Mouse (Mus musculus) right cerebral cortex, postnatal 14 days (tissue): ENCODE measurements at regions not wholly inside any gene's neighbourhood (a gene's known extent, or its start where the extent isn't known, plus 50 kb on each side); places are given as distances from the start of the nearest gene placed in this dataset.

Experiments
- DNase-seq: peaks from one replicate; pipeline ENCODE4 v3.0.0; 2022

DNA sequence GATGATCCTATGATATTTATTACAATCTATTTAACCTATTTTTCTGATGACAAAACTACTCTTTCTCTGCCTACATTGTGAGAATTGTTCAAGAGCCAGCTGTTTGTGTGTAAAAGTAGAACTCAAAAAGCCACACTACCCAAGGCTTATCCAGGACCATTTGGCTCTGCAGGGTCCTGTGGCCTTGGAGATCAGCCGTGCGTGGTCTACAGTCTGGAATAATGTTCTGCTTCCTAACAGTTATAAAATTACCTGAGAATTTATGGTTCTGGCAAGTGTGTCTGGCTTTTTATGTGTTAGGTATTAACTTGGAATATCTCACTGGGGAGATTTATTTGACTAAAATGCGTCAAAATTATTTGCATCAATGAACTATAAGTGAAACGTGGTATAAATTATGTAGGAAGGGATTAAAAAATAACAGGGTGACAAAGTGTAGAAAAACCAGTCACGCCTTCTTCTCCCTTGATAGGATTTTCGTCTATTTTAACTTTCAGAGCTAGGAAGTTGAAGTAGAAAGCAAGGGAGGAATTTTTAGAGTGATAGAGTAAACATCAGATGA lies 1789.0 kb upstream of the Gm7489 start:
- no peak for DNase-seq

DNA sequence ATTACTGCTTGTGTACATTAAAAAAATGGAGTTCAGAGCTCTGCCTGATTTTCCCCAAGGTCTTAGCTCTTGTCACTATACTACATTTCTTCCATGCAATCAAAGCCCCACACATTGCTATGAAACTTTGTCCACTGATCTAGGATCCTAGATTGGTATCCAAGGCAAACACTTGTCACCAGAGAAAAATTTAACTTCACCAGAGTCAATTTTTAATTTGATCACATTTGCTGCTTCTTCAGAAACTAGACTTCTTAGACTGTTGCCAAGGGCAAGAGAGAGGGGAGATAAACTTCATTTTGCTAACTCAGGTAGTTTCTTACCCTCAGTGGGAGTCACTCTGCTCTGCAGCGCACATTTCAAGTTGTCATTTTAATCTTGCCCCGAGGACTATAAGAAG lies 1775.9 kb upstream of the Gm7489 start:
- DNase-seq = no peak

DNA sequence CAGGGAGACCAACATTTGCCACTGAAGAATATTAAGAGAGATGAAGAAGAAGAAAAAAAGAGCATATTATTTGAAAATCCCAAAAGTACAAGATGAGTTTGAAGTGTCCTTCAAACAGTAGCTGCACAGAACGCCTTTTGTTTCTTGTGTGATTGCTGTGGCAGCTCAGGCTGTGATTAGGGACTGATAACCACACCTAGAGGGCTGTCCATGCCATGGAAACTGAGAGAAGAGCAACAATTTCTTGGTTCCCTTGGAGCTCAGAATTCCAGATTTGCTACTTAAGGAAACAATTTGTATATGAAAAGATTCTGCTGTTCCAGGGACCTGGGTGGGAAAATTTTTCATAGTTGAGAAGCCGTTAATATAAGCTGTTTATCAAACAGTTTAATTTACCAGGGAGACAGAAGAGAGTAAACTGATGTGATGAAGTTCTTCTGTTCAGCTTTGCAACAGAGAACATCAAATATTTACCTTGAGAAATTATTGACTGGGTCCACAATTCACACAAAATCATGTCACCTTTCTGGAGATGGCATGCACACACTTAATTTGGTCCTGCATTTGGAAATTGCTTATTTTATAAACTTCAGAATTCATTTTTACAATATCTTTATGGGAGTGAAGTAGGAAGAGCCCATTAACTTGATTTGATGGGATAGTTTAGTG lies 1770.2 kb upstream of the Gm7489 start:
- no peak for DNase-seq

DNA sequence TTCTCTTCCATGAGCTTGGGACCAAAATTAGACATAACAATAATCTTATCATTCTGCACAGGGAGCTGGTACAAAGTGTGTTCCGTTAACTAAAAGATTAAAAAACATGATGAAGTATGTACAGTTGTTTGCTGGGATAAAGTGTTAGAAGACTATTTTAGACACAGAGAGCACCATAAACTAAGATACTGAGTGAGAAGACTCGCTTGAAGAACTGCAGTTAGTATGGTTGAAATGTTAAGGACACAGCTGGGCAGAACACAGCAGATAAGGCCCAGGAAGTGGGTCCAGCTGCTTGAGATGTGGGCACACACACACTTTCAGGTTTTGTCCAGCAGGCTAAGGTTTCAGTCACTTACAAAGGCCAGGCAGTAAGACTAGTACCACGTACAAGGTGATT lies 1748.0 kb upstream of the Gm7489 start:
- DNase-seq = no peak

DNA sequence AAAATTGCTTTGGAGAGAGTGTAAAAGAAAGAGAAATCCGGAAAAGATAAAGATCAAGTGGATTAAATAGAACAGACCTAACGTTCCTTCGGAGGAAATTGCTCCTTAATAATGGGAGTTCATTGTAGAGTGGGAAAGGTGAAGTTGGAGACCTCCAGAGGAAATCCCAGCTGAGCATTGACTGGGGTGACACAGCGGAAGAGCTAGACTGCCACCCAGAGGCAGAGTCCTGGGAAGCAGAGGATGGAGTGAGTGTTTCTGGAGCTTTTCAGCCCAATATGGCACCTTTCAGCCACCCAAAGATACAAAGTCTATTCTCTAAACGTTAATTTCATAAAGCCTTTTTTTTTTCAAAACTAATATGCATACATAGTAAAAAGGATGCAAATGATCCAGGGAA lies 1731.3 kb upstream of the Gm7489 start:
- peak; percentile 22 for DNase-seq

- DNase-seq = no peak
Observed at GRCm38 (mm10) chr15:52155784-52156183, 1728.9 kb upstream of the Gm7489 start.

- no peak for DNase-seq
Observed at GRCm38 (mm10) chr15:52156779-52157178, 1727.9 kb upstream of the Gm7489 start.

DNA sequence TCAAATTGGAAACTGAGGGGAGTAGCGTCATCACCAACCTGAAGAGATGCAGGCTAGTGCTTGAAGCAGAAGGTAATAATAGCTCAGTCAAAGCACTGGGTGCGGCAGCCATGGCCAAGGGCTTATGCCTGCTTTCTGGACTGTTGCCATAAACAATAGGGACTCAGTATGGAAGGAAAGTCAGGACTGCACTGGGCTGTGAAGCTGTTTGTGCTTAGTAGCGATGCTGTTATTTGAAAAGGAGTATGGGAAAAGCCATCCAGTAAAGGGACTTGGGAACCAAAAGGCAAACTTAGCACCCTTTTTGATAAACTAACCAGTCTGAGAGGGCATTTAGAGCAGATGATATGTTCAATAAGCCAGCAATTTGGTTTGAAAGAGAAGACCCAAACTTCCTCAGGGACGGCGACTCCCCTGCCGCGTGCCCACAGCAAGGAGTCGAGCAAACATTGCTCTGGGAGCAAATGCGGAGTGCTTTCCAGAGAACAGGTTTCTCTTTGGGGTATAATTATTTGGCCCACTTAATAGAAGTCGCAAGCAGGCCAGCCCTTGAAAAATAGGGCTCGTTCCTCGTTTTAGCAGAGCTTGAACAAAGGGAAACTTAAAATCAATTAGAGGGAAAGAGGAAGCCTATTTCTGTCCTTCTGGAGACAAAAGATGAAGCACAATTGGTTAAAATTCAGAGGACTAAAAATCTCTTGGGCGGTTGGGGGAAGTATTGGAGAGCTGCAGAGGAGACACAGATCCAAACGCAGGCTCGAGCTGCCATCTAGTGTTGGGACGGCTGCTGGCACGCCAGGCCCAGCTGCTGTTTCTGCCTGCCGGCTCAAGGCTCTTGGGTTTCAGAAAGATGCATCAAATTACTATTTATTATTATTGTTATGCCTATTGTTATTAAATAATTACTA lies 1724.3 kb upstream of the Gm7489 start:
- peak; percentile 89 for DNase-seq

DNA sequence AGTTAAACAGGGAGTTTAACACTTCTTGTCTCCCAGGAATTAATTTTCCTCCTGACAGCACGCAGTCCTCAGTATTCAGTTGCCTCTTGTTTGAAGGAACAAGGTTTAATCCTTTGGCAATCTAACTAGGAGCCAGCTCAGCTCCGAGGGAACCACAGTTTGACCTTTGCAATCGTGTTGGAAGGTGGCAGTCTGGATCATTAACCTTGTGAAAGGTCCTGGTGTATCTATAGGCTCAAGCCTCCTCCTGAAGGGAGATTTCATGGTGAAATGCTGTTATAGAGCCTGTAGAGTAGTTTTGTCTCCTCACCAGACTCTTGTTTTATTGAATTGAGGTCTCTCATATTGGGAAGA lies 1723.6 kb upstream of the Gm7489 start:
- no peak for DNase-seq

GRCm38 (mm10) chr15:52161568-52162316 lies 1723.0 kb upstream of the Gm7489 start:
- peak; percentile 16 for DNase-seq

GRCm38 (mm10) chr15:52166144-52166543 lies 1718.6 kb upstream of the Gm7489 start:
- no peak for DNase-seq

GRCm38 (mm10) chr15:52166595-52167443 lies 1717.9 kb upstream of the Gm7489 start:
- no peak for DNase-seq

GRCm38 (mm10) chr15:52167811-52168210 lies 1716.9 kb upstream of the Gm7489 start:
- no peak for DNase-seq

DNA sequence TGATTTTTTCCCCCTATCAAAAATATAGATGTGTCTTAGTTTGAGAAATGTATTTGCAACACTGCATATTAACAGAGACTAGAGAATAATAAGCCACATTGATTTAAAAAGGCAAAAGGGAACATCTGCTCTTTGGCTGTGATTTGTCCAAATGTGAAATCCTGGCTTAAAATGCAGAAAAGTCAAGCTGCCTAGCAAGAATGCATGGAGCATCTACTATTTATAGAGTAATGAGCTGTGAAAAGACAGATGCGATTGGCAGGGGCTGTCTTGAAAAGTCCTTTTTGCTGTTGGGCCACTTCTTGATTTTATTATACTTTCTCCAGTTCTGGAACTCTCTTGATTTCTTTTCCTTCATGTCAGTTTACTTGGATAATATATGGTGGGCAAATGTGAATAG lies 1707.8 kb upstream of the Gm7489 start:
- no peak for DNase-seq

DNA sequence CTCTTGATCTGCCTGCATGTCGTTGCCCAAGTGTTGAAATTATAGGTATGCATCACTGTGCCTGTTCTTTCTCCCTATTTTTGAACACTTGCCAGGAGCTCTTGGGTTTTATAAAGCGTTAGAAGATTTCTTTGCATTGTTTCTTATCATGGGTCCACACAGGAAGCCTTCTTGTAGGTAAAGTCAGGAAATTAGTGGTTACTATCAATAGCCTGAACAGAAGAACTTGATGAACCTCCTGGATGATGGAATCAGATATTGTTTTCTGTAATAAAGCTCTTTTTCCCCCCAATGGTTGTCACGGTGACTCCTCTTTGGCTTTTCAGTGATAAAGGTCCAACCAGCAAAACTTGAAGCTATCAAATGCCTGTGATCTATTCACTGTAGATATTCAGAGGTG lies 1706.0 kb upstream of the Gm7489 start:
- no peak for DNase-seq

DNA sequence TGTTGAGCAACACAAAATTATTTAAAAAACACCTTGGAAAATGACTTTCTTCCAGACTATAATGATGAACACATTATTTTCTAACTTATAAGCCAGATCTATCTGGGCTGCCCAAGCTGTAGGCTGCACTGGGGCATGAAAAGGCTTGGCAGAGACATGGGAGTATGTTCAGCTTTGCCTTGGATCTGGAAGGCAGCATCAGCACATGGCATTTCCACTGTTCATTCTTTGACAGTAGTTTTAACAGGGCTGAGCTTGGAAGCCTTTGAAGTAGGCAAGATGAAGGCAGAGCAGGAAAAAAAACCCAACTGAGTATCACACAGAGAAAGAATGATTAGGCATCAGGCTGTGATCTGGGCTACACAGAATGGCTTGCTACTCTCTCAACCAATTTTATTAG lies 1705.3 kb upstream of the Gm7489 start:
- no peak for DNase-seq

GRCm38 (mm10) chr15:52191176-52191575 lies 1693.5 kb upstream of the Gm7489 start:
- DNase-seq = no peak

DNA sequence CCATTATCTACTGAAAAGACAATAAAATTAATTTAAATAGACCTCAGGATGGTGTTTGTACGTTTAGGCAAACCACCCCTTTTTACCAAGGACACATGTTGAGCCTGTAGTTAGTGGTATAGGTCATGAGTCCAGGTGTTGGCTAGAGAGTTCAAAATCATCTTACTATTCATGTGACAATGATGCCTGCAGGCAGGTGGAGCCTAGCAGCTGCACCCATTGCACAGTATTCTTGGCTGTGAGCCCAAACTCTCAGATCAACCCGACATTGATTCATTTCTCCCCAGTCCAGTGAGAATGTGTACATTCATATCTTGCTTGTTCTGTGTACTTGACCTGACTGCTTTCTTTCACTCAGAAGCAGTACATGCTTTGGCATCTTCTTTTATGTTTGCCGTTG lies 1677.4 kb upstream of the Gm7489 start:
- no peak for DNase-seq

DNA sequence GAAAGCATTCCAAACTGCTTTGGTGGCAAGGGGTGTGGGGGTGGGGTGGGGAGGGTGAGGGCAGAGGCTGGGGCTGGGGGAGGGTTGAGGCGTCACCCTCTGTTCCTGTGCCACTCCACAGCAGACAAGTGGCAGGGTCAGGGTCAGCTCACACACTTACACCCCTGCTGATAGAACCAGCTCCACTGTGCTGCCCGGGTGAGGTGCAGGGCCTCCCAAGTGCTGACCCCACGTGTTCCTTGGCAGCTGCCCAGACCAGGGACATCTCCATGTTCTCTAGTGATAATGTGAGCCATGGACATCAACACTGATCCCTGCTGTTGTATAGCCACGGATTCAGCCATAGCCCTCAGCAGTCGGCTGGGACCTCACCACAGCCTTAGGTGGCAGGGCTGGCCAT lies 1652.3 kb upstream of the Gm7489 start:
- DNase-seq = no peak

DNA sequence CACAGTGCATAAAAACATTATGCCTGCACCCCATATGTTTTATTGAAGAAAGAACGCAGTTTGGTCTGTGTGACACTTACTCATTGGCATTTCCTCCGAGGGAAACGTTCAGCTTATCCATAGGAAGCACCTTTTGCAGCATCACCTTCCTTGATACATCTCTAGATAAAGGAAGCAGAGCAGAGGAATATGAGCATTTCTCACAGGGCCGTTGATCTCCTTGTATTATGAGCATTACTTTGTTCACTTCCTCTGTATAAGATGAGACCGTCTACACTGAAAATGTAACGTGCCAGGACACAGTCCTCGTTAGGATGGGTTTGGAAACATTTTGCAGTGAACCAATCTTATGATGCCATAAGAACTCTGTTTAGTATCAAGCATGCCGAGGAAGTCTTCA lies 1648.5 kb upstream of the Gm7489 start:
- no peak for DNase-seq

GRCm38 (mm10) chr15:52242890-52243289 lies 1641.8 kb upstream of the Gm7489 start:
- no peak for DNase-seq
